Comparison of ENCODE assay signal across 16 mouse cellular contexts in genomic region chr1:40091160-40091559, GRCm38 (mm10). TPM values are rescaled to one million over a fixed set of nuclear protein-coding genes. Genes with fewer than 3 reads are reported as not detected.
"Had no signal": no experiment of that assay in that cellular context is flagged by ENCODE, and none has a peak within 500 bp of the region (broad histone marks: within the 10 kb centered on the region; RNA-seq: fewer than 3 reads in every experiment).

No protein-coding gene starts in this region.

- H3K9ac ChIP-seq: liver, embryonic 14.5 days; lung, embryonic 14.5 days; midbrain, embryonic 12.5 days; neural tube, embryonic 12.5 days had no signal

- H3K4me3 ChIP-seq: midbrain, embryonic 10.5 days; midbrain, embryonic 12.5 days; neural tube, embryonic 12.5 days had no signal

- H3K27me3 ChIP-seq: midbrain, embryonic 12.5 days; neural tube, embryonic 12.5 days had no signal

- H3K9me3 ChIP-seq: midbrain, embryonic 10.5 days; midbrain, embryonic 12.5 days; neural tube, embryonic 12.5 days had no signal

- H3K27ac ChIP-seq: liver, embryonic 14.5 days; midbrain, embryonic 10.5 days; midbrain, embryonic 12.5 days; neural tube, embryonic 12.5 days had no signal

- DNase-seq: lung, adult 18-20 months; lung, embryonic 14.5 days; lung, postnatal 10 days; lung, postnatal 4 days; midbrain, embryonic 14.5 days; retina, postnatal 1 day; right cerebral cortex, adult 18-20 months; right cerebral cortex, postnatal 25 days; thymus, adult 18-20 months; thymus, postnatal 14 days; thymus, postnatal 36 days had no signal

- ATAC-seq: midbrain, embryonic 16.5 days had no signal

- H3K4me2 ChIP-seq: lung, embryonic 14.5 days; midbrain, embryonic 12.5 days; neural tube, embryonic 12.5 days had no signal

- H3K4me1 ChIP-seq: midbrain, embryonic 10.5 days; neural tube, embryonic 12.5 days had no signal

- H3K36me3 ChIP-seq: midbrain, embryonic 10.5 days; midbrain, embryonic 12.5 days; neural tube, embryonic 12.5 days had no signal

RNA-seq across cellular contexts. Expression of gene Il1r2, which starts 17.3 kb away (rescaled TPM):
- polyA plus RNA-seq: midbrain, embryonic 12.5 days had no signal
